In the genomic region with DNA sequence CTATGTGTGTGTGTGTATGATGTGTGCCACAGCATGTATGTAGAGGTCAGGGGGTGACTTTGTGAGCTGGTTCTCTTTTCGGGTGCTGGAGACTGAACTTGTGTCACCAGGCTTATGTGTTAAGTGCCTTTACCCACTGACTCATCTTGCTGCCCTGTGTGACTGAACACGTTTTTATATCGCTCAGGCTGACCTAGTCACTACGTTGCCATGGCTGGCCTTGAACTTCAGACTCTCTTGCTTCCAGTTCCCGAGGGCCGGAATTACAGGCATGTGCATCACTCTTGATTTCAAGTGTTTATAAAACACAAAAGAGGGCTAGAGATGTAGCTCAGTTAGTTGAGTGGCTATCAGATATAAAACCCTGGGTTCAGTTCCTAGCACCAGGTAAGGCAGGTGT, we compare ENCODE assay signal across 25 mouse cellular contexts. TPM values are rescaled to one million over a fixed set of nuclear protein-coding genes. Genes with fewer than 3 reads are reported as not detected.
DNase-seq lines count a peak whose midpoint lies in the region; ATAC-seq lines count a peak whose summit lies in the region.
"Had no signal": no experiment of that assay in that cellular context is flagged by ENCODE, and none has a peak within 500 bp of the region (broad histone marks: within the 10 kb centered on the region; RNA-seq: fewer than 3 reads in every experiment).

No protein-coding gene starts in this region.

- H3K9ac ChIP-seq in neural tube, embryonic 15.5 days (replicated peaks): no peak overlapping the region
- H3K9ac ChIP-seq: embryonic facial prominence, embryonic 13.5 days; embryonic facial prominence, embryonic 15.5 days; forebrain, embryonic 12.5 days had no signal

- 91% methylated on average over 6 of the region's 6 CpGs for WGBS in neural tube, embryonic 15.5 days

- peaks cover 12% of the 10 kb centered on the region for H3K4me1 ChIP-seq in neural tube, embryonic 15.5 days

- no peak overlapping the region for H3K4me3 ChIP-seq in neural tube, embryonic 15.5 days (replicated peaks)
- H3K4me3 ChIP-seq: embryonic facial prominence, embryonic 13.5 days; embryonic facial prominence, embryonic 15.5 days; erythroblast, embryonic 14.5 days; forebrain, embryonic 10.5 days; forebrain, embryonic 12.5 days had no signal

- peak; percentile 38 to 68 for DNase-seq in adrenal gland, adult (ENCODE audit: inconsistent age in 2 of 2, low spot score in 1 of 2)
- DNase-seq in adrenal gland, postnatal 10 days: no peak
- peak; percentile 30 for DNase-seq in adrenal gland, adult 8-10 months
- no peak for DNase-seq in adrenal gland, adult 18-20 months (ENCODE audit: low spot score in 2 of 2)
- peak; percentile 44 to 67 for DNase-seq in adrenal gland, postnatal 36 days
- DNase-seq: B cell, adult 2 months; cerebellum, adult 11 months; cerebellum, adult 18-20 months; cerebellum, adult 8-10 months; cerebellum, adult 9-11 months; cerebellum, postnatal 14 days; cerebellum, postnatal 36 days; embryo, embryonic 11 days had no signal

- H3K4me2 ChIP-seq in neural tube, embryonic 15.5 days: no peak overlapping the region
- H3K4me2 ChIP-seq: embryonic facial prominence, embryonic 13.5 days; embryonic facial prominence, embryonic 15.5 days; forebrain, embryonic 12.5 days had no signal

- H3K36me3 ChIP-seq in neural tube, embryonic 15.5 days: no peaks in the 10 kb centered on the region
- H3K36me3 ChIP-seq: embryonic facial prominence, embryonic 13.5 days; embryonic facial prominence, embryonic 15.5 days; forebrain, embryonic 10.5 days; forebrain, embryonic 12.5 days; G1E had no signal

- no peak overlapping the region for H3K27ac ChIP-seq in neural tube, embryonic 15.5 days (replicated peaks)
- H3K27ac ChIP-seq: embryonic facial prominence, embryonic 13.5 days; embryonic facial prominence, embryonic 15.5 days; forebrain, embryonic 10.5 days; forebrain, embryonic 12.5 days had no signal

- H3K9me3 ChIP-seq in neural tube, embryonic 15.5 days (replicated peaks): no peaks in the 10 kb centered on the region
- H3K9me3 ChIP-seq: embryonic facial prominence, embryonic 13.5 days; embryonic facial prominence, embryonic 15.5 days; forebrain, embryonic 10.5 days; forebrain, embryonic 12.5 days; G1E had no signal

- no peaks in the 10 kb centered on the region for H3K27me3 ChIP-seq in neural tube, embryonic 15.5 days (replicated peaks)
- H3K27me3 ChIP-seq: embryonic facial prominence, embryonic 13.5 days; embryonic facial prominence, embryonic 15.5 days; forebrain, embryonic 12.5 days; Patski had no signal

- no peak for ATAC-seq in neural tube, embryonic 15.5 days (ENCODE audit: low FRiP score)
- ATAC-seq: activated CD4-positive, CD25-positive, alpha-beta regulatory T cell, adult 4 months; CD4-positive, CD25-positive, alpha-beta regulatory T cell, adult 4 months; forebrain, embryonic 14.5 days; forebrain, embryonic 16.5 days; Patski had no signal

RNA-seq across cellular contexts. Expression of gene Zfp90, which starts 34.1 kb away (rescaled TPM):
- total RNA-seq in adrenal gland, postnatal 10 days (2021): 1 to 10 TPM; 5.9 to 9.1 TPM
- 10 to 100 TPM in 2 of 4 experiments, 1 to 10 TPM in 2; 6.4 to 12.4 (median 8.9) TPM for total RNA-seq in adrenal gland, adult 8-10 months (2022)
- total RNA-seq in adrenal gland, adult 18-20 months (2021): 1 to 10 TPM; 4.0 to 5.2 TPM
- total RNA-seq in adrenal gland, postnatal 36 days (2021): 1 to 10 TPM; 4.7 to 5.4 TPM
- 34.2 and 39.3 TPM in 2 replicates for polyA plus RNA-seq in neural tube, embryonic 15.5 days (2015; fragmentation: Nextera tagmentation; extraction: Ambion mirVana)
- polyA plus RNA-seq: G1E had no signal

RNA-seq across cellular contexts. Expression of gene Smpd3, which starts 43.2 kb away (rescaled TPM):
- 10 to 100 TPM in 1 of 2 experiments, 1 to 10 TPM in 1; 9.9 to 12.6 TPM for total RNA-seq in adrenal gland, postnatal 10 days (2021)
- 10 to 100 TPM in 3 of 4 experiments, 1 to 10 TPM in 1; 8.3 to 13.7 (median 11.4) TPM for total RNA-seq in adrenal gland, adult 8-10 months (2022)
- total RNA-seq in adrenal gland, adult 18-20 months (2021): 10 to 100 TPM in 1 of 2 experiments, 1 to 10 TPM in 1; 6.8 to 11.3 TPM
- 10 to 100 TPM in 1 of 2 experiments, 1 to 10 TPM in 1; 9.2 to 11.8 TPM for total RNA-seq in adrenal gland, postnatal 36 days (2021)
- 45.1 and 50.1 TPM in 2 replicates for polyA plus RNA-seq in neural tube, embryonic 15.5 days (2015; fragmentation: Nextera tagmentation; extraction: Ambion mirVana)
- total RNA-seq: G1E had no signal
- polyA plus RNA-seq: activated CD4-positive, CD25-positive, alpha-beta regulatory T cell, adult 4 months; erythroblast, embryonic 14.5 days; G1E had no signal

Comparison
In these comparisons a context has a peak if more than half of its experiments do, and no peak if none do; other contexts are left out.
1. DNase-seq: peak in adrenal gland, adult (2 of 2), adrenal gland, adult 8-10 months (single experiment) and adrenal gland, postnatal 36 days (2 of 2); none in adrenal gland, postnatal 10 days (single experiment) and adrenal gland, adult 18-20 months (0 of 2).